Mouse (Mus musculus) gastrocnemius, postnatal 14 days (tissue): ENCODE measurements around the gene Rpl6. TPM values are rescaled to one million over a fixed set of nuclear protein-coding genes. Genes with fewer than 3 reads are reported as not detected.
"Not testable (repeated sequence)": the region's sequence is repeated elsewhere in the genome, so short reads cannot be mapped to it uniquely, and the experiment has no call there.

ENCODE experiments used
- DNase-seq: peaks from one replicate; pipeline ENCODE4 v3.0.0; 2021; ENCODE audit warnings: mixed read lengths
- intact Hi-C: fragments of 180-260 bp; cut with DNase I; formaldehyde crosslinking; loops from one replicate; pipeline ENCODE4 v1.15.1; 2025; ENCODE audit warnings: low total_unique reads
- total RNA-seq, 2 experiments: library from RNA; stranded (reverse); gene quantifications; 2 replicates each; pipeline ENCODE4 v1.2.3; 2021

Rpl6 gene
- total RNA-seq, 2 experiments from 2014 or later = 596 to 649 TPM

- DNase-seq = no peak
- intact Hi-C loops = loop anchor here (5.0 kb wide), 1 partner anchor 48 kb away; no protein-coding TSS in a partner anchor
Observed at GRCm38 (mm10) chr5:121219190-121219589, 14.9 kb downstream of the Rpl6 start.

GRCm38 (mm10) chr5:121219980-121220731, 15.9 kb downstream of the Rpl6 start, which contains the start of gene Hectd4:
TSS of gene Hectd4 (plus strand) at chr5:121220219.
- intact Hi-C loops = loop anchor here (5.0 kb wide), 1 partner anchor 47 kb away; no protein-coding TSS in a partner anchor
- DNase-seq = peak; percentile 98

GRCm38 (mm10) chr5:121220732-121221301, 16.5 kb downstream of the Rpl6 start:
- DNase-seq = peak; percentile 17
- intact Hi-C loops = no loop called here

- no peak for DNase-seq
- intact Hi-C loops = no loop called here
Observed at GRCm38 (mm10) chr5:121221328-121221850, 17.1 kb downstream of the Rpl6 start.

GRCm38 (mm10) chr5:121224020-121224419, 19.7 kb downstream of the Rpl6 start:
- DNase-seq, intact Hi-C loops: not testable (repeated sequence)

GRCm38 (mm10) chr5:121224856-121225255, 20.6 kb downstream of the Rpl6 start:
- intact Hi-C loops = no loop called here
- DNase-seq = no peak

GRCm38 (mm10) chr5:121225854-121226253, 21.6 kb downstream of the Rpl6 start:
- no peak for DNase-seq
- intact Hi-C loops = no loop called here

- DNase-seq = no peak
- intact Hi-C loops = no loop called here
Observed at GRCm38 (mm10) chr5:121226406-121226805, 22.1 kb downstream of the Rpl6 start.

- no peak for DNase-seq
- intact Hi-C loops = no loop called here
Observed at GRCm38 (mm10) chr5:121226845-121227244, 22.6 kb downstream of the Rpl6 start.

- DNase-seq, intact Hi-C loops: not testable (repeated sequence)
Observed at GRCm38 (mm10) chr5:121227330-121227729, 23.0 kb downstream of the Rpl6 start.

- intact Hi-C loops = no loop called here
- no peak for DNase-seq
Observed at GRCm38 (mm10) chr5:121229182-121229581, 24.9 kb downstream of the Rpl6 start.

- intact Hi-C loops = no loop called here
- DNase-seq = no peak
Observed at GRCm38 (mm10) chr5:121230811-121231210, 26.5 kb downstream of the Rpl6 start.

GRCm38 (mm10) chr5:121232789-121233188, 28.5 kb downstream of the Rpl6 start:
- no peak for DNase-seq
- intact Hi-C loops = no loop called here

GRCm38 (mm10) chr5:121233726-121234125, 29.4 kb downstream of the Rpl6 start:
- no peak for DNase-seq
- intact Hi-C loops = no loop called here

- DNase-seq = no peak
- intact Hi-C loops = no loop called here
Observed at GRCm38 (mm10) chr5:121236171-121236570, 31.9 kb downstream of the Rpl6 start.

GRCm38 (mm10) chr5:121238208-121238607, 33.9 kb downstream of the Rpl6 start:
- intact Hi-C loops = no loop called here
- DNase-seq = no peak

GRCm38 (mm10) chr5:121239846-121240245, 35.6 kb downstream of the Rpl6 start:
- DNase-seq = no peak
- intact Hi-C loops = no loop called here

- DNase-seq = no peak
- intact Hi-C loops = no loop called here
Observed at GRCm38 (mm10) chr5:121241182-121241581, 36.9 kb downstream of the Rpl6 start.

- intact Hi-C loops = no loop called here
- DNase-seq = no peak
Observed at GRCm38 (mm10) chr5:121242261-121242660, 38.0 kb downstream of the Rpl6 start.

- DNase-seq = no peak
- intact Hi-C loops = no loop called here
Observed at GRCm38 (mm10) chr5:121242701-121243100, 38.4 kb downstream of the Rpl6 start.
